Mouse (Mus musculus) kidney, embryonic 16.5 days (tissue): Measurements from ENCODE around the gene Rbm34. TPM values are rescaled to one million over a fixed set of nuclear protein-coding genes. Genes with fewer than 3 reads are reported as not detected.

Source experiments
- ATAC-seq: fragments of 200-750 bp; cut with Nextera tagmentation; 2 replicates; pipeline ENCODE4 v1.8.0; 2017; ENCODE audit warnings: moderate TSS enrichment; ENCODE audit not compliant: low FRiP score, low TSS enrichment
- H3K27ac ChIP-seq: fragments of 300-500 bp; sonication (generic); 2 replicates; pipeline ENCODE4 v1.5.1; 2014; ENCODE audit warnings: low read length
- H3K27me3 ChIP-seq: fragments of 300-500 bp; sonication (generic); 2 replicates; pipeline ENCODE4 v1.6.1; 2014; ENCODE audit warnings: low read length, control low read depth, mixed read lengths; ENCODE audit not compliant: insufficient read depth
- H3K36me3 ChIP-seq: fragments of 300-500 bp; sonication (generic); 2 replicates; pipeline ENCODE4 v1.6.1; 2014; ENCODE audit warnings: low read length, control low read depth, mixed read lengths; ENCODE audit not compliant: insufficient read depth
- H3K4me1 ChIP-seq: fragments of 300-500 bp; sonication (generic); 2 replicates; pipeline ENCODE4 v1.6.1; 2014; ENCODE audit warnings: low read length, control low read depth, mixed read lengths; ENCODE audit not compliant: insufficient read depth
- H3K4me2 ChIP-seq: fragments of 300-500 bp; sonication (generic); replicated peaks from 2 replicates; pipeline ENCODE4 v1.6.1; 2014; ENCODE audit warnings: low read depth, low read length
- H3K4me3 ChIP-seq: fragments of 300-500 bp; sonication (generic); 2 replicates; pipeline ENCODE4 v1.5.1; 2014; ENCODE audit warnings: mild to moderate bottlenecking, low read length
- H3K9ac ChIP-seq: fragments of 300-500 bp; sonication (generic); replicated peaks from 2 replicates; pipeline ENCODE4 v1.6.1; 2014; ENCODE audit warnings: low read length
- H3K9me3 ChIP-seq: fragments of 300-500 bp; sonication (generic); 2 replicates; pipeline ENCODE4 v1.6.1; 2016; ENCODE audit warnings: low read length, control low read depth
- WGBS: fragments of 180-500 bp; shearing (Covaris S2); extraction: QIAGEN DNeasy Blood & Tissue Kit; methylation state at CpG from one replicate; pipeline ENCODE4 v1.1.7; 2014; 5-methylcytosine and 5-hydroxymethylcytosine counted together
- polyA plus RNA-seq: library from polyadenylated mRNA; unstranded; fragments of >200 nt; fragmentation: Nextera tagmentation; extraction: Ambion mirVana; gene quantifications from 2 replicates; pipeline ENCODE4 v1.2.1, GENCODE M21; 2015

Rbm34 gene
- polyA plus RNA-seq, 1 experiment from 2014 or later = 20.1 TPM

- no peaks in the 10 kb centered on the region; the same call in 1 of the 2 replicates for H3K9me3 ChIP-seq
- 0 out of 2 replicates have a peak, but pooled peaks cover 2% of the 10 kb centered on the region for H3K36me3 ChIP-seq
- WGBS = 93% methylated on average over 7 of the region's 7 CpGs
- ATAC-seq = no peak
- peaks cover 15% of the 10 kb centered on the region for H3K4me1 ChIP-seq
- H3K4me3 ChIP-seq = no peak overlapping the region
- H3K4me2 ChIP-seq = no peak overlapping the region
- no peaks in the 10 kb centered on the region for H3K27me3 ChIP-seq
- no peak overlapping the region for H3K27ac ChIP-seq
- no peak overlapping the region for H3K9ac ChIP-seq
Measured at GRCm38 (mm10) chr8:126922981-126923380, 47.9 kb downstream of the Rbm34 start.

GRCm38 (mm10) chr8:126921432-126921831, 49.4 kb downstream of the Rbm34 start:
- no peak overlapping the region for H3K27ac ChIP-seq
- no peak for ATAC-seq
- H3K9ac ChIP-seq = no peak overlapping the region
- 85% methylated on average over 3 of the region's 3 CpGs for WGBS
- no peak overlapping the region for H3K4me2 ChIP-seq
- 0 out of 2 replicates have a peak, but pooled peaks cover 2% of the 10 kb centered on the region for H3K36me3 ChIP-seq
- H3K9me3 ChIP-seq = no peaks in the 10 kb centered on the region; the same call in 1 of the 2 replicates
- H3K4me3 ChIP-seq = no peak overlapping the region
- H3K27me3 ChIP-seq = no peaks in the 10 kb centered on the region
- H3K4me1 ChIP-seq = peaks cover 20% of the 10 kb centered on the region

GRCm38 (mm10) chr8:126920845-126921244, 50.0 kb downstream of the Rbm34 start:
- Histone ChIP-seq H3K4me1 (peaks cover 20% of the 10 kb centered on the region), H3K27me3 (no peaks in the 10 kb centered on the region), H3K4me2 (no peak overlapping the region), H3K27ac (peak overlapping the region; percentile 66), H3K9me3 (no peaks in the 10 kb centered on the region; the same call in 1 of the 2 replicates), H3K36me3 (0 out of 2 replicates have a peak, but pooled peaks cover 2% of the 10 kb centered on the region), H3K4me3 (no peak overlapping the region), H3K9ac (peak overlapping the region; percentile 32)
- 12% methylated on average over 3 of the region's 3 CpGs for WGBS
- ATAC-seq = peak; percentile 87

GRCm38 (mm10) chr8:126920386-126920785, 50.5 kb downstream of the Rbm34 start:
- Histone ChIP-seq H3K4me3 (no peak overlapping the region), H3K4me1 (peaks cover 20% of the 10 kb centered on the region), H3K9ac (peak overlapping the region; percentile 32), H3K36me3 (0 out of 2 replicates have a peak, but pooled peaks cover 2% of the 10 kb centered on the region), H3K27me3 (no peaks in the 10 kb centered on the region), H3K4me2 (no peak overlapping the region), H3K27ac (peak overlapping the region; percentile 66), H3K9me3 (no peaks in the 10 kb centered on the region; the same call in 1 of the 2 replicates)
- 72% methylated on average over 6 of the region's 6 CpGs for WGBS
- no peak for ATAC-seq

GRCm38 (mm10) chr8:126919703-126920102, 51.2 kb downstream of the Rbm34 start:
- Histone ChIP-seq H3K27ac (peak overlapping the region; percentile 78), H3K36me3 (0 out of 2 replicates have a peak, but pooled peaks cover 2% of the 10 kb centered on the region), H3K9ac (no peak overlapping the region), H3K4me1 (peaks cover 22% of the 10 kb centered on the region), H3K4me3 (no peak overlapping the region), H3K9me3 (no peaks in the 10 kb centered on the region; the same call in 1 of the 2 replicates), H3K4me2 (no peak overlapping the region), H3K27me3 (no peaks in the 10 kb centered on the region)
- ATAC-seq = no peak
- 69% methylated on average over 5 of the region's 5 CpGs for WGBS

- 28% methylated on average over 2 of the region's 2 CpGs for WGBS
- H3K27ac ChIP-seq = peak overlapping the region; percentile 78
- ATAC-seq = peak; percentile 84
Measured at GRCm38 (mm10) chr8:126919255-126919654, 51.6 kb downstream of the Rbm34 start.

GRCm38 (mm10) chr8:126918356-126918755, 52.5 kb downstream of the Rbm34 start:
- H3K9me3 ChIP-seq = no peaks in the 10 kb centered on the region; the same call in 1 of the 2 replicates
- no peaks in the 10 kb centered on the region for H3K27me3 ChIP-seq
- H3K27ac ChIP-seq = no peak overlapping the region
- WGBS = 96% methylated on average over 1 of the region's 1 CpGs
- no peak for ATAC-seq
- no peak overlapping the region for H3K9ac ChIP-seq
- no peak overlapping the region for H3K4me3 ChIP-seq
- H3K4me2 ChIP-seq = no peak overlapping the region
- peaks cover 32% of the 10 kb centered on the region for H3K4me1 ChIP-seq
- 0 out of 2 replicates have a peak, but pooled peaks cover 2% of the 10 kb centered on the region for H3K36me3 ChIP-seq

More at GRCm38 (mm10) chr8:126919255-126919654, 51.6 kb downstream of the Rbm34 start:
- Histone ChIP-seq H3K9ac (peak overlapping the region; percentile 18; the same call in 1 of the 2 replicates), H3K36me3 (0 out of 2 replicates have a peak, but pooled peaks cover 2% of the 10 kb centered on the region), H3K4me2 (no peak overlapping the region), H3K9me3 (no peaks in the 10 kb centered on the region; the same call in 1 of the 2 replicates), H3K4me1 (peaks cover 26% of the 10 kb centered on the region), H3K27me3 (no peaks in the 10 kb centered on the region), H3K4me3 (no peak overlapping the region)

- no peak overlapping the region for H3K9ac ChIP-seq
- H3K9me3 ChIP-seq = no peaks in the 10 kb centered on the region; the same call in 1 of the 2 replicates
- H3K27ac ChIP-seq = no peak overlapping the region
- no peak overlapping the region for H3K4me2 ChIP-seq
- 66% methylated on average over 6 of the region's 6 CpGs for WGBS
- H3K27me3 ChIP-seq = no peaks in the 10 kb centered on the region
- H3K36me3 ChIP-seq = 0 out of 2 replicates have a peak, but pooled peaks cover 2% of the 10 kb centered on the region
- H3K4me3 ChIP-seq = no peak overlapping the region
- ATAC-seq = no peak
- peaks cover 37% of the 10 kb centered on the region for H3K4me1 ChIP-seq
Measured at GRCm38 (mm10) chr8:126917179-126917905, 53.5 kb downstream of the Rbm34 start.

GRCm38 (mm10) chr8:126916611-126917010, 54.3 kb downstream of the Rbm34 start:
- Histone ChIP-seq H3K4me3 (no peak overlapping the region), H3K9me3 (no peaks in the 10 kb centered on the region), H3K36me3 (no peaks in the 10 kb centered on the region), H3K27ac (no peak overlapping the region), H3K4me1 (peaks cover 37% of the 10 kb centered on the region), H3K27me3 (no peaks in the 10 kb centered on the region), H3K9ac (no peak overlapping the region), H3K4me2 (no peak overlapping the region)
- ATAC-seq = no peak
- WGBS = 92% methylated on average over 4 of the region's 4 CpGs
